Mouse (Mus musculus) G1E-ER4 (cell line): ENCODE data around the gene Pdyn. TPM values are rescaled to one million over a fixed set of nuclear protein-coding genes. Genes with fewer than 3 reads are reported as not detected.

Experiments
- GATA1 ChIP-seq: IDR thresholded peaks from one replicate; pipeline ENCODE4 v1.8.0; 2012; ENCODE audit warnings: low read length, inconsistent platforms
- polyA plus RNA-seq: library from polyadenylated mRNA; stranded (reverse); fragments of >175 nt; gene quantifications from 2 replicates; pipeline ENCODE4 v1.2.3, GENCODE M21; 2012

Pdyn gene
- polyA plus RNA-seq, 1 experiment: not detected

- TF ChIP-seq GATA1: no peak
Observed at GRCm38 (mm10) chr2:129671911-129672310, 27.7 kb downstream of the Pdyn start.

- TF ChIP-seq GATA1: no peak
Observed at GRCm38 (mm10) chr2:129662484-129662883, 37.2 kb downstream of the Pdyn start.

- TF ChIP-seq GATA1: no peak
Observed at GRCm38 (mm10) chr2:129660020-129660419, 39.6 kb downstream of the Pdyn start.

GRCm38 (mm10) chr2:129658796-129659195, 40.8 kb downstream of the Pdyn start:
- TF ChIP-seq GATA1: no peak

DNA sequence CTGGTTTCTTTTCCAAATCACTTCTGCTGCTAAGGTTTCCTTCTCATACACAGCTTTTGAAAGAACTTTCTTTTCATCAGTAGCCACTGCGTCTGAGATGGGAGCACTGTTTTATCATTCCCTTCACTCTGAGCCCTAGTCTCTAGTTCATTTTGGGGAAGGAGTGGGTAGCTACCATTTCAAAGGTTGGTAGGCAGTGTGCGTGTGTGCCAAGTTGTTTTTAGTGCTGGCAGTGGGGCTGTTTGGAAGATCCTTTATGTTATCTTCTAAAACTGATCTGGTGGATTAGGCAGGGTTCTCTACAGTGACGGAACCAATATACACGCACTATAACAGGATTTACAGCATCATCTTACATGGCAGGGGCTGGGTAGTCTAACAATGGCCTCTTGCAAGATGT, 44.6 kb downstream of the Pdyn start:
- TF ChIP-seq GATA1: no peak

- no peak for TF ChIP-seq GATA1
Observed at GRCm38 (mm10) chr2:129654233-129654950, 45.3 kb downstream of the Pdyn start.

DNA sequence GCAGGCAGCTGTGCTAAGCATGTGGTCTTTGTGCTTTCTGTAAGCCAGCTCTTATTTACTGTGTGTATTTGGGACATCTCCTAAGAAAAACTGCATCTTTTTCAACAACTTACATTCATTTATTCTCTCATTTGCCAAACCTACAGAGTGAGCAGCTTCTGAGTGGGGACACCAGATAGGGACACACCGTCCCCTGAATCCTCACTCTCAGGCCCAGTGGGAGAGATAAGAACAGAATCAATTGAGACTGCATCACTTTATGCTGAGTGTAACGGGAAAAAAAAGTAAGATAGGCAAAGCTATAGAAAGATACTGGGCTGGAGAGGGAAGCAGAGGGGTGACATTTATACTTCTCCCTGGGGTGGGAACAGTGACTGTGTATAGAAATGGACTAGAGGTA, 46.0 kb downstream of the Pdyn start:
- no peak for TF ChIP-seq GATA1

GRCm38 (mm10) chr2:129652616-129653015, 47.0 kb downstream of the Pdyn start:
- TF ChIP-seq GATA1: no peak

Other genes with a start within 250 kb of the Pdyn start
- not detected in 2 replicates for gene F830045P16Rik, start 163.2 kb downstream of the Pdyn start, polyA plus RNA-seq
- gene Sirpa, start 107.0 kb downstream of the Pdyn start, polyA plus RNA-seq: not detected in 2 replicates
- 7.7 and 11.9 TPM in 2 replicates for gene Stk35, start 100.7 kb upstream of the Pdyn start, polyA plus RNA-seq